Mouse (Mus musculus) heart, embryonic 13.5 days (tissue): ENCODE measurements around the gene Pard3. TPM values are rescaled to one million over a fixed set of nuclear protein-coding genes. Genes with fewer than 3 reads are reported as not detected.

ENCODE experiments used
- ATAC-seq: fragments of 200-750 bp; cut with Nextera tagmentation; 2 replicates; pipeline ENCODE4 v1.8.0; 2017; ENCODE audit warnings: moderate TSS enrichment; ENCODE audit not compliant: insufficient number of reproducible peaks, low FRiP score, low TSS enrichment; ENCODE audit errors: extremely low read depth
- H3K27ac ChIP-seq: fragments of 300-500 bp; sonication (generic); replicated peaks from 2 replicates; pipeline ENCODE4 v1.5.1; 2015; ENCODE audit warnings: moderate library complexity, mild to moderate bottlenecking, inconsistent platforms
- H3K27me3 ChIP-seq: fragments of 300-500 bp; sonication (generic); replicated peaks from 2 replicates; pipeline ENCODE4 v1.6.1; 2015; ENCODE audit warnings: mild to moderate bottlenecking, inconsistent platforms
- H3K36me3 ChIP-seq: fragments of 300-500 bp; sonication (generic); 2 replicates; pipeline ENCODE4 v1.6.1; 2015; ENCODE audit warnings: mild to moderate bottlenecking, inconsistent platforms
- H3K4me1 ChIP-seq: fragments of 300-500 bp; sonication (generic); 2 replicates; pipeline ENCODE4 v1.6.1; 2015; ENCODE audit warnings: inconsistent platforms
- H3K4me2 ChIP-seq: fragments of 300-500 bp; sonication (generic); 2 replicates; pipeline ENCODE4 v1.6.1; 2015; ENCODE audit warnings: inconsistent platforms, mild to moderate bottlenecking, moderate library complexity
- H3K4me3 ChIP-seq: fragments of 300-500 bp; sonication (generic); 2 replicates; pipeline ENCODE4 v1.5.1; 2015; ENCODE audit warnings: moderate library complexity, mild to moderate bottlenecking, inconsistent platforms
- H3K9ac ChIP-seq: fragments of 300-500 bp; sonication (generic); 2 replicates; pipeline ENCODE4 v1.6.1; 2015; ENCODE audit warnings: inconsistent platforms, mild to moderate bottlenecking, moderate library complexity
- H3K9me3 ChIP-seq: fragments of 300-500 bp; sonication (generic); 2 replicates; pipeline ENCODE4 v1.6.1; 2016; ENCODE audit warnings: inconsistent platforms
- WGBS: fragments of 180-500 bp; shearing (Covaris S2); methylation state at CpG from one replicate; pipeline ENCODE4 v1.1.7; 2015; ENCODE audit warnings: mixed read lengths; 5-methylcytosine and 5-hydroxymethylcytosine counted together
- polyA plus RNA-seq: library from polyadenylated mRNA; unstranded; fragments of >200 nt; fragmentation: Nextera tagmentation; extraction: Ambion mirVana; gene quantifications from 2 replicates; pipeline ENCODE4 v1.2.1, GENCODE M21; 2015

The Pard3 gene
- polyA plus RNA-seq, 1 experiment from 2014 or later: 15.0 TPM

GRCm38 (mm10) chr8:127464300-127464699 lies 400.6 kb downstream of the Pard3 start:
- no peak for ATAC-seq
- Histone ChIP-seq H3K4me1 (peaks cover 3% of the 10 kb centered on the region; the same call in 1 of the 2 replicates), H3K9me3 (no peaks in the 10 kb centered on the region), H3K9ac (no peak overlapping the region), H3K4me3 (no peak overlapping the region), H3K27ac (no peak overlapping the region), H3K36me3 (peaks cover 21% of the 10 kb centered on the region), H3K27me3 (no peaks in the 10 kb centered on the region), H3K4me2 (no peak overlapping the region)
- 83% methylated on average over 1 of the region's 1 CpGs for WGBS

GRCm38 (mm10) chr8:127472204-127472603 lies 408.5 kb downstream of the Pard3 start:
- H3K4me1 ChIP-seq: peaks cover 19% of the 10 kb centered on the region
- H3K27me3 ChIP-seq: no peaks in the 10 kb centered on the region
- ATAC-seq: peak; percentile 70; the same call in 1 of the 2 replicates
- peaks cover 17% of the 10 kb centered on the region for H3K36me3 ChIP-seq
- H3K9me3 ChIP-seq: no peaks in the 10 kb centered on the region
- H3K9ac ChIP-seq: no peak overlapping the region
- 22% methylated on average over 2 of the region's 2 CpGs for WGBS
- no peak overlapping the region for H3K4me2 ChIP-seq
- no peak overlapping the region for H3K4me3 ChIP-seq
- no peak overlapping the region for H3K27ac ChIP-seq

GRCm38 (mm10) chr8:127480003-127480402 lies 416.3 kb downstream of the Pard3 start:
- no peak for ATAC-seq
- 32% methylated on average over 2 of the region's 2 CpGs for WGBS

GRCm38 (mm10) chr8:127485618-127486017 lies 421.9 kb downstream of the Pard3 start:
- no peak overlapping the region for H3K4me2 ChIP-seq
- 59% methylated on average over 5 of the region's 5 CpGs for WGBS
- H3K9ac ChIP-seq: no peak overlapping the region
- H3K36me3 ChIP-seq: no peaks in the 10 kb centered on the region
- no peaks in the 10 kb centered on the region for H3K9me3 ChIP-seq
- H3K4me3 ChIP-seq: no peak overlapping the region
- H3K4me1 ChIP-seq: peaks cover 16% of the 10 kb centered on the region
- ATAC-seq: no peak
- H3K27me3 ChIP-seq: no peaks in the 10 kb centered on the region
- H3K27ac ChIP-seq: no peak overlapping the region

More at GRCm38 (mm10) chr8:127480003-127480402, 416.3 kb downstream of the Pard3 start:
- Histone ChIP-seq H3K36me3 (peaks cover 10% of the 10 kb centered on the region), H3K4me2 (no peak overlapping the region), H3K4me3 (no peak overlapping the region), H3K9me3 (no peaks in the 10 kb centered on the region), H3K4me1 (peaks cover 25% of the 10 kb centered on the region), H3K9ac (no peak overlapping the region), H3K27me3 (no peaks in the 10 kb centered on the region), H3K27ac (peak overlapping the region; percentile 62)

GRCm38 (mm10) chr8:127491963-127492362 lies 428.3 kb downstream of the Pard3 start:
- H3K4me2 ChIP-seq: no peak overlapping the region
- H3K9me3 ChIP-seq: no peaks in the 10 kb centered on the region
- no peak overlapping the region for H3K27ac ChIP-seq
- no peak overlapping the region for H3K9ac ChIP-seq
- 0 out of 2 replicates have a peak, but pooled peaks cover 3% of the 10 kb centered on the region for H3K4me1 ChIP-seq
- H3K4me3 ChIP-seq: no peak overlapping the region
- WGBS: 77% methylated on average over 6 of the region's 6 CpGs
- H3K27me3 ChIP-seq: no peaks in the 10 kb centered on the region
- no peak for ATAC-seq
- H3K36me3 ChIP-seq: no peaks in the 10 kb centered on the region

- Histone ChIP-seq H3K27ac (no peak overlapping the region), H3K4me3 (no peak overlapping the region), H3K9me3 (no peaks in the 10 kb centered on the region), H3K4me2 (no peak overlapping the region), H3K4me1 (peaks cover 21% of the 10 kb centered on the region), H3K9ac (no peak overlapping the region), H3K36me3 (no peaks in the 10 kb centered on the region), H3K27me3 (no peaks in the 10 kb centered on the region)
- WGBS: 66% methylated on average over 4 of the region's 4 CpGs
- ATAC-seq: no peak
Measured at GRCm38 (mm10) chr8:127495226-127495780, 431.6 kb downstream of the Pard3 start.

- no peaks in the 10 kb centered on the region for H3K27me3 ChIP-seq
- H3K4me1 ChIP-seq: peaks cover 39% of the 10 kb centered on the region
- H3K9me3 ChIP-seq: no peaks in the 10 kb centered on the region
- peak overlapping the region; percentile 51; the same call in 1 of the 2 replicates for H3K4me2 ChIP-seq
- H3K4me3 ChIP-seq: no peak overlapping the region
- no peak overlapping the region for H3K27ac ChIP-seq
- H3K9ac ChIP-seq: no peak overlapping the region
- WGBS: 57% methylated on average over 13 of the region's 13 CpGs
- H3K36me3 ChIP-seq: peaks cover under 1% of the 10 kb centered on the region; the same call in 1 of the 2 replicates
- ATAC-seq: no peak
Measured at GRCm38 (mm10) chr8:127498997-127499719, 435.5 kb downstream of the Pard3 start.

- peak overlapping the region; percentile 32 for H3K4me3 ChIP-seq
- no peak for ATAC-seq
- 64% methylated on average over 13 of the region's 13 CpGs for WGBS
Measured at GRCm38 (mm10) chr8:127499720-127500114, 436.0 kb downstream of the Pard3 start.

GRCm38 (mm10) chr8:127500206-127500605 lies 436.5 kb downstream of the Pard3 start:
- H3K4me2 ChIP-seq: peak overlapping the region; percentile 51
- no peaks in the 10 kb centered on the region for H3K27me3 ChIP-seq
- ATAC-seq: no peak
- no peak overlapping the region for H3K27ac ChIP-seq
- H3K4me1 ChIP-seq: peaks cover 43% of the 10 kb centered on the region
- no peaks in the 10 kb centered on the region for H3K9me3 ChIP-seq
- 39% methylated on average over 7 of the region's 7 CpGs for WGBS
- peaks cover 3% of the 10 kb centered on the region; the same call in 1 of the 2 replicates for H3K36me3 ChIP-seq
- H3K9ac ChIP-seq: 0 out of 2 replicates have a peak overlapping the region, but pooled peaks have one; percentile 7
- peak overlapping the region; percentile 32 for H3K4me3 ChIP-seq

More at GRCm38 (mm10) chr8:127499720-127500114, 436.0 kb downstream of the Pard3 start:
- Histone ChIP-seq H3K9me3 (no peaks in the 10 kb centered on the region), H3K27ac (no peak overlapping the region), H3K27me3 (no peaks in the 10 kb centered on the region), H3K9ac (0 out of 2 replicates have a peak overlapping the region, but pooled peaks have one; percentile 7), H3K36me3 (peaks cover 3% of the 10 kb centered on the region; the same call in 1 of the 2 replicates), H3K4me1 (peaks cover 40% of the 10 kb centered on the region), H3K4me2 (peak overlapping the region; percentile 51)

GRCm38 (mm10) chr8:127501756-127502155 lies 438.1 kb downstream of the Pard3 start:
- Histone ChIP-seq H3K27me3 (no peaks in the 10 kb centered on the region), H3K4me3 (no peak overlapping the region), H3K9ac (no peak overlapping the region), H3K9me3 (no peaks in the 10 kb centered on the region), H3K4me2 (no peak overlapping the region), H3K27ac (no peak overlapping the region), H3K4me1 (peaks cover 46% of the 10 kb centered on the region), H3K36me3 (peaks cover 3% of the 10 kb centered on the region; the same call in 1 of the 2 replicates)
- 70% methylated on average over 1 of the region's 1 CpGs for WGBS
- ATAC-seq: no peak

- WGBS: 37% methylated on average over 1 of the region's 1 CpGs
- H3K4me3 ChIP-seq: no peak overlapping the region
- peaks cover 3% of the 10 kb centered on the region; the same call in 1 of the 2 replicates for H3K36me3 ChIP-seq
- H3K9ac ChIP-seq: no peak overlapping the region
- no peaks in the 10 kb centered on the region for H3K27me3 ChIP-seq
- ATAC-seq: no peak
- H3K4me1 ChIP-seq: peaks cover 29% of the 10 kb centered on the region
- H3K4me2 ChIP-seq: no peak overlapping the region
- no peaks in the 10 kb centered on the region for H3K9me3 ChIP-seq
- no peak overlapping the region; the same call in 1 of the 2 replicates for H3K27ac ChIP-seq
Measured at GRCm38 (mm10) chr8:127505286-127505685, 441.6 kb downstream of the Pard3 start.
